Mouse (Mus musculus): ENCODE results near the gene Fam120c. TPM values are rescaled to one million over a fixed set of nuclear protein-coding genes. Genes with fewer than 3 reads are reported as not detected.
"Not testable (repeated sequence)": the region's sequence is repeated elsewhere in the genome, so short reads cannot be mapped to it uniquely, and the experiment has no call there.

Gene Fam120c
- total and polyA plus RNA-seq, 2 experiments from 2014 or later, result 7.4 to 22.3 TPM

DNA sequence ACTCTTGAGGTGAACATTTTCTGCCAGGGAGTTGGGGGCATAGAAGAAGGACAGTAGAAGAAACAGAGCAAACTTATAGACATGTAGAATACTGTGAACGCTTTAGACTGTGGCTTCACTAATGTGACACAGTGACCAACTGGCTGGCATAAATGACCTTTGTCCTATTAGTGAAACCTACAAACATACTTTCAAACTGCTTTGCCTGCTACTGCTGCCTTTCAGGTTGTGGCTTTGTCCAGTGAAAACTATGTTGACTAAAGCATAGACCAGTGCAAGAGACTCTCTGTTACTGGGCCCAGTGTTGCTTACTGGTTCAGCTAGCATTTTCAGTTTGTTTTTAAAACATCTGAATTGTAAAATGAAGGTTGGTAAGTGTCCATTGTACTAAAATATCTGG lies 100.2 kb downstream of the Fam120c start:
- ATAC-seq (ENCODE audit: low FRiP score) (no peak), DNase-seq (ENCODE audit: low spot score) (no peak)
- H3K4me3 ChIP-seq (ENCODE audit: low read depth, low read length), result no peak overlapping the region
- no peaks in the 10 kb centered on the region for H3K36me3 ChIP-seq (ENCODE audit: insufficient read depth, low read length)
- H3K9me3 ChIP-seq (ENCODE audit: low read length), result no peaks in the 10 kb centered on the region
- H3K9ac ChIP-seq (replicated peaks; ENCODE audit: low read length, poor library complexity, severe bottlenecking), result no peak overlapping the region
- H3K4me1 ChIP-seq (ENCODE audit: insufficient read depth, low read length), result no peaks in the 10 kb centered on the region
- no peak overlapping the region for H3K27ac ChIP-seq (ENCODE audit: low read depth, low read length)
- 94% methylated on average over 1 of the region's 1 CpGs for WGBS
- H3K4me2 ChIP-seq (ENCODE audit: low read depth, low read length, poor library complexity, severe bottlenecking), result no peak overlapping the region
- H3K27me3 ChIP-seq (ENCODE audit: insufficient read depth, low read length), result no peaks in the 10 kb centered on the region
- TF ChIP-seq CTCF (IDR thresholded peaks at IDR 0.05), result no peak

DNA sequence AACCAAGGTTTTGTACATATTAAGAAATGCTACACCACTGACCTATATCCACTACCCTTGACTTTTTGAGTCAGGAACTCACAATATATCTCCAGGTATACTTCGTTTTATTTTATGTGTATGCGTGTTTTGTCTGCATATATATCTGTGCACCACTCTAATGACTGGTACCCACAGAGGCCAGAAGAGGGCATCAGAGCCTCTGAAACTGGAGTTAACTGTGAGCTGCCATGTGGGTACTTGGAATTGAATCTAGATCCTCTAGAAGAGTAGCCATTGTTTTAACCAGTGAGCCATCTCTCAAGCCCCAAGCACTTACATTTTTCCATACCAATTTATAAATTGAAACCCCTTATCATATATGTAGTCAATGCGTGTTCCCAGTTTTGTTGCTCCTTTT lies 144.2 kb downstream of the Fam120c start:
- no peak for TF ChIP-seq CTCF (IDR thresholded peaks at IDR 0.05)
- Histone ChIP-seq H3K27me3 (ENCODE audit: insufficient read depth, low read length) (no peaks in the 10 kb centered on the region), H3K4me3 (ENCODE audit: low read depth, low read length) (no peak overlapping the region), H3K27ac (ENCODE audit: low read depth, low read length) (no peak overlapping the region), H3K9ac (replicated peaks; ENCODE audit: low read length, poor library complexity, severe bottlenecking) (no peak overlapping the region), H3K36me3 (ENCODE audit: insufficient read depth, low read length) (no peaks in the 10 kb centered on the region), H3K4me1 (ENCODE audit: insufficient read depth, low read length) (no peaks in the 10 kb centered on the region), H3K4me2 (ENCODE audit: low read depth, low read length, poor library complexity, severe bottlenecking) (no peak overlapping the region), H3K9me3 (ENCODE audit: low read length) (no peaks in the 10 kb centered on the region)
- no peak for DNase-seq (ENCODE audit: low spot score)
- no peak for ATAC-seq (ENCODE audit: low FRiP score)
- 90% methylated on average over 3 of the region's 3 CpGs for WGBS

GRCm38 (mm10) chrX:151493269-151493668 lies 149.3 kb downstream of the Fam120c start:
- 89% methylated on average over 4 of the region's 4 CpGs for WGBS
- not testable (repeated sequence) for H3K36me3 ChIP-seq (ENCODE audit: insufficient read depth, low read length); H3K27ac ChIP-seq (ENCODE audit: low read depth, low read length); ATAC-seq (ENCODE audit: low FRiP score); H3K4me1 ChIP-seq (ENCODE audit: insufficient read depth, low read length); H3K9me3 ChIP-seq (ENCODE audit: low read length); H3K9ac ChIP-seq (replicated peaks; ENCODE audit: low read length, poor library complexity, severe bottlenecking); H3K4me3 ChIP-seq (ENCODE audit: low read depth, low read length); H3K4me2 ChIP-seq (ENCODE audit: low read depth, low read length, poor library complexity, severe bottlenecking); H3K27me3 ChIP-seq (ENCODE audit: insufficient read depth, low read length); DNase-seq (ENCODE audit: low spot score)

DNA sequence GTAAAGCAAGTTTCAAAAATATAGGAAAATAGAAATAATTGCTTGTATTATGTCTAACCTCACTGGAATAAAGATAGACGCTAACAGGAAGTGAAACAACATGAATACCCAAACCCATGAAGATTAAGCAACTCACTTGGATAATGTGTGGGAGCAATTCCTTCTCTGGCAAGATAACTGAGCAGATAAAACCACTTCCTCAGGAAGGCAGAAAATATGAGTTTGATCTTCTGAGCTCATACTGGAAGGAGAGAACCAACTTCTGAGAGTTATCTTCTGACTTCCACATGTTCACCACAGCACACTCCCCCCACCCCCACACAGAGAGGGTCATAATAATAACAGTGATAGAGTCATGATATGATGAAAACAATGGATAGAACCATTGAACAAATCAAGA lies 152.6 kb downstream of the Fam120c start:
- H3K27me3 ChIP-seq (ENCODE audit: insufficient read depth, low read length), result no peaks in the 10 kb centered on the region
- ATAC-seq (ENCODE audit: low FRiP score), result no peak
- WGBS, result 93% methylated on average over 1 of the region's 1 CpGs
- H3K27ac ChIP-seq (ENCODE audit: low read depth, low read length), result no peak overlapping the region
- DNase-seq (ENCODE audit: low spot score), result no peak
- H3K4me1 ChIP-seq (ENCODE audit: insufficient read depth, low read length), result no peaks in the 10 kb centered on the region
- TF ChIP-seq CTCF (IDR thresholded peaks at IDR 0.05), result no peak
- H3K9ac ChIP-seq (replicated peaks; ENCODE audit: low read length, poor library complexity, severe bottlenecking), result no peak overlapping the region
- H3K4me2 ChIP-seq (ENCODE audit: low read depth, low read length, poor library complexity, severe bottlenecking), result no peak overlapping the region
- H3K36me3 ChIP-seq (ENCODE audit: insufficient read depth, low read length), result no peaks in the 10 kb centered on the region
- H3K4me3 ChIP-seq (ENCODE audit: low read depth, low read length), result no peak overlapping the region
- no peaks in the 10 kb centered on the region for H3K9me3 ChIP-seq (ENCODE audit: low read length)

- Histone ChIP-seq H3K9me3 (ENCODE audit: low read length) (no peaks in the 10 kb centered on the region), H3K4me3 (ENCODE audit: low read depth, low read length) (no peak overlapping the region), H3K27ac (ENCODE audit: low read depth, low read length) (no peak overlapping the region), H3K4me1 (ENCODE audit: insufficient read depth, low read length) (no peaks in the 10 kb centered on the region), H3K4me2 (ENCODE audit: low read depth, low read length, poor library complexity, severe bottlenecking) (no peak overlapping the region), H3K36me3 (ENCODE audit: insufficient read depth, low read length) (no peaks in the 10 kb centered on the region), H3K9ac (replicated peaks; ENCODE audit: low read length, poor library complexity, severe bottlenecking) (no peak overlapping the region), H3K27me3 (ENCODE audit: insufficient read depth, low read length) (no peaks in the 10 kb centered on the region)
- DNase-seq (ENCODE audit: low spot score) (no peak), ATAC-seq (ENCODE audit: low FRiP score) (no peak)
- no peak for TF ChIP-seq CTCF (IDR thresholded peaks at IDR 0.05)
These were observed 164.6 kb downstream of the Fam120c start for GRCm38 (mm10) chrX:151508536-151508935.

DNA sequence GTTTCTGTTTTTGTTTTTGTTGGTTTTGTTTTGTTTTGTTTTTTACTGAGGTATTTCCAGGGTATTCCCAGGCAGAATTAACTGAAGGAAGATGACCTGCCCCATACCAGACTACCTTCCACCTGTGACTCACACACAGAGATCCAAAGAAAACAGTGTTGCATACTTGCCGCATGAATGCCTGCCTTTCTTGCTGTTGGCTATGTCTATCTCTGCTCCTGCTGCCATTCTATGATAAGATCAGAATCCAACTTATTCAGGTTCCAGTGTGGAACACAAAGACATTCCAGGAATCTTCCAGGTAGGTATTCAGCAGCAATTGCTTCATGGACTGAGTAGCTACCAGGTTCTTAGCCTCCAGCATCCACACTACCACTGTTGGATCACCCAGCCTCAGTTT lies 165.9 kb downstream of the Fam120c start:
- no peak for TF ChIP-seq CTCF (IDR thresholded peaks at IDR 0.05)

GRCm38 (mm10) chrX:151513066-151513465 lies 169.1 kb downstream of the Fam120c start:
- WGBS, result 83% methylated on average over 3 of the region's 3 CpGs
- no peak for TF ChIP-seq CTCF (IDR thresholded peaks at IDR 0.05)
- ATAC-seq (ENCODE audit: low FRiP score), result no peak

More for the DNA sequence above, 165.9 kb downstream of the Fam120c start:
- Histone ChIP-seq H3K9ac (replicated peaks; ENCODE audit: low read length, poor library complexity, severe bottlenecking) (no peak overlapping the region), H3K27me3 (ENCODE audit: insufficient read depth, low read length) (no peaks in the 10 kb centered on the region), H3K4me3 (ENCODE audit: low read depth, low read length) (no peak overlapping the region), H3K9me3 (ENCODE audit: low read length) (no peaks in the 10 kb centered on the region), H3K4me1 (ENCODE audit: insufficient read depth, low read length) (no peaks in the 10 kb centered on the region), H3K4me2 (ENCODE audit: low read depth, low read length, poor library complexity, severe bottlenecking) (no peak overlapping the region), H3K27ac (ENCODE audit: low read depth, low read length) (no peak overlapping the region), H3K36me3 (ENCODE audit: insufficient read depth, low read length) (no peaks in the 10 kb centered on the region)
- ATAC-seq (ENCODE audit: low FRiP score), result no peak
- WGBS, result 100% methylated on average over 1 of the region's 1 CpGs
- no peak for DNase-seq (ENCODE audit: low spot score)

More at GRCm38 (mm10) chrX:151513066-151513465, 169.1 kb downstream of the Fam120c start:
- Histone ChIP-seq H3K27ac (ENCODE audit: low read depth, low read length) (no peak overlapping the region), H3K36me3 (ENCODE audit: insufficient read depth, low read length) (no peaks in the 10 kb centered on the region), H3K4me2 (ENCODE audit: low read depth, low read length, poor library complexity, severe bottlenecking) (no peak overlapping the region), H3K9ac (replicated peaks; ENCODE audit: low read length, poor library complexity, severe bottlenecking) (no peak overlapping the region), H3K27me3 (ENCODE audit: insufficient read depth, low read length) (no peaks in the 10 kb centered on the region), H3K9me3 (ENCODE audit: low read length) (no peaks in the 10 kb centered on the region), H3K4me1 (ENCODE audit: insufficient read depth, low read length) (no peaks in the 10 kb centered on the region), H3K4me3 (ENCODE audit: low read depth, low read length) (no peak overlapping the region)
- no peak for DNase-seq (ENCODE audit: low spot score)

Data from midbrain, postnatal 0 days (tissue).